Mouse (Mus musculus): Measurements from ENCODE around the gene Nanos3. TPM values are rescaled to one million over a fixed set of nuclear protein-coding genes. Genes with fewer than 3 reads are reported as not detected.

Nanos3 gene
- polyA plus RNA-seq, 1 experiment from 2014 or later = 1.8 TPM

- no peak for DNase-seq (ENCODE audit: low spot score)
- peaks cover 18% of the 10 kb centered on the region for H3K4me1 ChIP-seq (replicated peaks; ENCODE audit: control insufficient read depth, insufficient read depth, low read length)
- H3K27me3 ChIP-seq (replicated peaks; ENCODE audit: control insufficient read depth, insufficient read depth, low read length) = no peaks in the 10 kb centered on the region
- WGBS = 92% methylated on average over 7 of the region's 7 CpGs
- H3K27ac ChIP-seq (ENCODE audit: low read depth, low read length) = no peak overlapping the region
- H3K4me2 ChIP-seq = no peak overlapping the region
- H3K36me3 ChIP-seq (ENCODE audit: control insufficient read depth, insufficient read depth, low read length) = no peaks in the 10 kb centered on the region
- H3K9ac ChIP-seq (ENCODE audit: low read depth, low read length) = no peak overlapping the region
- H3K4me3 ChIP-seq (ENCODE audit: low read depth, low read length) = no peak overlapping the region
- no peak for ATAC-seq (replicated peaks; ENCODE audit: low FRiP score)
- no peaks in the 10 kb centered on the region for H3K9me3 ChIP-seq (ENCODE audit: control insufficient read depth, low read length)
Observed at GRCm38 (mm10) chr8:84190191-84190867, 5.3 kb upstream of the Nanos3 start.

- peaks cover 18% of the 10 kb centered on the region for H3K4me1 ChIP-seq (replicated peaks; ENCODE audit: control insufficient read depth, insufficient read depth, low read length)
- no peaks in the 10 kb centered on the region for H3K36me3 ChIP-seq (ENCODE audit: control insufficient read depth, insufficient read depth, low read length)
- no peak overlapping the region for H3K9ac ChIP-seq (ENCODE audit: low read depth, low read length)
- H3K9me3 ChIP-seq (ENCODE audit: control insufficient read depth, low read length) = no peaks in the 10 kb centered on the region
- no peak for ATAC-seq (replicated peaks; ENCODE audit: low FRiP score)
- DNase-seq (ENCODE audit: low spot score) = no peak
- H3K27ac ChIP-seq (ENCODE audit: low read depth, low read length) = no peak overlapping the region
- peaks cover 4% of the 10 kb centered on the region for H3K27me3 ChIP-seq (replicated peaks; ENCODE audit: control insufficient read depth, insufficient read depth, low read length)
- WGBS = 69% methylated on average over 4 of the region's 4 CpGs
- no peak overlapping the region for H3K4me3 ChIP-seq (ENCODE audit: low read depth, low read length)
- no peak overlapping the region for H3K4me2 ChIP-seq
Observed at GRCm38 (mm10) chr8:84189603-84190002, 4.6 kb upstream of the Nanos3 start.

- no peak overlapping the region for H3K4me3 ChIP-seq (ENCODE audit: low read depth, low read length)
- peaks cover 18% of the 10 kb centered on the region for H3K4me1 ChIP-seq (replicated peaks; ENCODE audit: control insufficient read depth, insufficient read depth, low read length)
- no peak overlapping the region for H3K9ac ChIP-seq (ENCODE audit: low read depth, low read length)
- H3K27me3 ChIP-seq (replicated peaks; ENCODE audit: control insufficient read depth, insufficient read depth, low read length) = peaks cover 13% of the 10 kb centered on the region
- H3K36me3 ChIP-seq (ENCODE audit: control insufficient read depth, insufficient read depth, low read length) = no peaks in the 10 kb centered on the region
- no peaks in the 10 kb centered on the region for H3K9me3 ChIP-seq (ENCODE audit: control insufficient read depth, low read length)
- 82% methylated on average over 10 of the region's 10 CpGs for WGBS
- H3K4me2 ChIP-seq = no peak overlapping the region
- no peak for DNase-seq (ENCODE audit: low spot score)
- no peak overlapping the region for H3K27ac ChIP-seq (ENCODE audit: low read depth, low read length)
- no peak for ATAC-seq (replicated peaks; ENCODE audit: low FRiP score)
Observed at GRCm38 (mm10) chr8:84188671-84189070, 3.7 kb upstream of the Nanos3 start.

GRCm38 (mm10) chr8:84187065-84187755, 2.2 kb upstream of the Nanos3 start:
- peak; percentile 59 for ATAC-seq (replicated peaks; ENCODE audit: low FRiP score)
- Histone ChIP-seq H3K36me3 (ENCODE audit: control insufficient read depth, insufficient read depth, low read length) (no peaks in the 10 kb centered on the region), H3K4me1 (replicated peaks; ENCODE audit: control insufficient read depth, insufficient read depth, low read length) (peaks cover 17% of the 10 kb centered on the region), H3K9ac (ENCODE audit: low read depth, low read length) (peak overlapping the region; percentile 60), H3K27me3 (replicated peaks; ENCODE audit: control insufficient read depth, insufficient read depth, low read length) (peaks cover 25% of the 10 kb centered on the region), H3K27ac (ENCODE audit: low read depth, low read length) (peak overlapping the region; percentile 32; the same call in 1 of the 2 replicates), H3K4me3 (ENCODE audit: low read depth, low read length) (peak overlapping the region; percentile 53), H3K9me3 (ENCODE audit: control insufficient read depth, low read length) (no peaks in the 10 kb centered on the region), H3K4me2 (peak overlapping the region; percentile 95)
- 3% methylated on average over 21 of the region's 21 CpGs for WGBS
- DNase-seq (ENCODE audit: low spot score) = peak; percentile 76

- Histone ChIP-seq H3K36me3 (ENCODE audit: control insufficient read depth, insufficient read depth, low read length) (no peaks in the 10 kb centered on the region), H3K4me2 (peak overlapping the region; percentile 95), H3K4me3 (ENCODE audit: low read depth, low read length) (peak overlapping the region; percentile 53), H3K27ac (ENCODE audit: low read depth, low read length) (peak overlapping the region; percentile 32; the same call in 1 of the 2 replicates), H3K4me1 (replicated peaks; ENCODE audit: control insufficient read depth, insufficient read depth, low read length) (peaks cover 11% of the 10 kb centered on the region), H3K9ac (ENCODE audit: low read depth, low read length) (peak overlapping the region; percentile 60), H3K27me3 (replicated peaks; ENCODE audit: control insufficient read depth, insufficient read depth, low read length) (peaks cover 25% of the 10 kb centered on the region), H3K9me3 (ENCODE audit: control insufficient read depth, low read length) (no peaks in the 10 kb centered on the region)
- ATAC-seq (replicated peaks; ENCODE audit: low FRiP score) = peak; percentile 32
- DNase-seq (ENCODE audit: low spot score) = peak; percentile 77
- WGBS = under 1% methylated on average over 12 of the region's 12 CpGs
Observed at GRCm38 (mm10) chr8:84186547-84186946, 1.5 kb upstream of the Nanos3 start.

GRCm38 (mm10) chr8:84184085-84185043, 653 bp downstream of the Nanos3 start:
- ATAC-seq (replicated peaks; ENCODE audit: low FRiP score) = no peak

GRCm38 (mm10) chr8:84183261-84184084, 1.5 kb downstream of the Nanos3 start:
- Histone ChIP-seq H3K36me3 (ENCODE audit: control insufficient read depth, insufficient read depth, low read length) (no peaks in the 10 kb centered on the region), H3K9ac (ENCODE audit: low read depth, low read length) (peak overlapping the region; percentile 82), H3K4me2 (peak overlapping the region; percentile 91), H3K27me3 (replicated peaks; ENCODE audit: control insufficient read depth, insufficient read depth, low read length) (peaks cover 25% of the 10 kb centered on the region), H3K27ac (ENCODE audit: low read depth, low read length) (peak overlapping the region; percentile 73), H3K4me3 (ENCODE audit: low read depth, low read length) (peak overlapping the region; percentile 69), H3K4me1 (replicated peaks; ENCODE audit: control insufficient read depth, insufficient read depth, low read length) (peaks cover 30% of the 10 kb centered on the region), H3K9me3 (ENCODE audit: control insufficient read depth, low read length) (no peaks in the 10 kb centered on the region)
- WGBS = 2% methylated on average over 86 of the region's 87 CpGs
- no peak for ATAC-seq (replicated peaks; ENCODE audit: low FRiP score)
- peak; percentile 61 for DNase-seq (ENCODE audit: low spot score)

More at GRCm38 (mm10) chr8:84184085-84185043, 653 bp downstream of the Nanos3 start:
- peak overlapping the region; percentile 69 for H3K4me3 ChIP-seq (ENCODE audit: low read depth, low read length)
- DNase-seq (ENCODE audit: low spot score) = no peak
- H3K9me3 ChIP-seq (ENCODE audit: control insufficient read depth, low read length) = no peaks in the 10 kb centered on the region
- H3K4me2 ChIP-seq = peak overlapping the region; percentile 91
- peak overlapping the region; percentile 73; the same call in 1 of the 2 replicates for H3K27ac ChIP-seq (ENCODE audit: low read depth, low read length)
- peaks cover 25% of the 10 kb centered on the region for H3K27me3 ChIP-seq (replicated peaks; ENCODE audit: control insufficient read depth, insufficient read depth, low read length)
- H3K9ac ChIP-seq (ENCODE audit: low read depth, low read length) = peak overlapping the region; percentile 82
- peaks cover 30% of the 10 kb centered on the region for H3K4me1 ChIP-seq (replicated peaks; ENCODE audit: control insufficient read depth, insufficient read depth, low read length)
- no peaks in the 10 kb centered on the region for H3K36me3 ChIP-seq (ENCODE audit: control insufficient read depth, insufficient read depth, low read length)
- 21% methylated on average over 21 of the region's 21 CpGs for WGBS

Measured in liver, embryonic 11.5 days (tissue).